Mouse (Mus musculus) forebrain, embryonic 14.5 days (tissue): ENCODE results near the gene C2cd4b. TPM values are rescaled to one million over a fixed set of nuclear protein-coding genes. Genes with fewer than 3 reads are reported as not detected.

Source experiments
- ATAC-seq: fragments of 200-750 bp; cut with Nextera tagmentation; 2 replicates; pipeline ENCODE4 v1.8.0; 2017; ENCODE audit warnings: mild to moderate bottlenecking, moderate library complexity
- DNase-seq: peaks from one replicate; pipeline ENCODE4 v3.0.0-alpha.2; 2015; ENCODE audit warnings: low spot score
- H3K27ac ChIP-seq: fragments of 300-500 bp; sonication (generic); 2 replicates; pipeline ENCODE4 v1.5.1; 2014; ENCODE audit warnings: low read depth, mild to moderate bottlenecking, control low read depth, low read length, moderate library complexity
- H3K27me3 ChIP-seq: fragments of 300-500 bp; sonication (generic); replicated peaks from 2 replicates; pipeline ENCODE4 v1.6.1; 2014; ENCODE audit warnings: low read length, control low read depth, mixed read lengths; ENCODE audit not compliant: control insufficient read depth, insufficient read depth
- H3K36me3 ChIP-seq: fragments of 300-500 bp; sonication (generic); 2 replicates; pipeline ENCODE4 v1.6.1; 2014; ENCODE audit warnings: low read length, control low read depth; ENCODE audit not compliant: control insufficient read depth, insufficient read depth
- H3K4me1 ChIP-seq: fragments of 300-500 bp; sonication (generic); 2 replicates; pipeline ENCODE4 v1.6.1; 2014; ENCODE audit warnings: antibody characterized with exemption, low read length, control low read depth; ENCODE audit not compliant: control insufficient read depth, insufficient read depth
- H3K4me2 ChIP-seq: fragments of 300-500 bp; sonication (generic); 2 replicates; pipeline ENCODE4 v1.6.1; 2014; ENCODE audit warnings: mild to moderate bottlenecking, control low read depth, low read length
- H3K4me3 ChIP-seq: fragments of 300-500 bp; sonication (generic); 2 replicates; pipeline ENCODE4 v1.5.1; 2014; ENCODE audit warnings: low read depth, low read length, control low read depth
- H3K9ac ChIP-seq: fragments of 300-500 bp; sonication (generic); 2 replicates; pipeline ENCODE4 v1.6.1; 2014; ENCODE audit warnings: mild to moderate bottlenecking, low read length, control low read depth, moderate library complexity
- H3K9me3 ChIP-seq: fragments of 300-500 bp; sonication (generic); replicated peaks from 2 replicates; pipeline ENCODE4 v1.6.1; 2016; ENCODE audit warnings: low read length, control low read depth, mixed read lengths; ENCODE audit not compliant: control insufficient read depth
- WGBS: fragments of 180-500 bp; shearing (Covaris S2); extraction: QIAGEN DNeasy Blood & Tissue Kit; methylation state at CpG from one replicate; pipeline ENCODE4 v1.1.7; 2014; 5-methylcytosine and 5-hydroxymethylcytosine counted together
- polyA plus RNA-seq: library from polyadenylated mRNA; unstranded; fragments of >200 nt; fragmentation: Nextera tagmentation; extraction: Ambion mirVana; gene quantifications from 2 replicates; pipeline ENCODE4 v1.2.1, GENCODE M21; 2014

Gene C2cd4b
- polyA plus RNA-seq, 1 experiment from 2014 or later = 0.41 TPM

GRCm38 (mm10) chr9:67783464-67783863 is 24.2 kb downstream of the C2cd4b start:
- H3K27ac ChIP-seq = no peak overlapping the region

GRCm38 (mm10) chr9:67783925-67784324 is 24.7 kb downstream of the C2cd4b start:
- Histone ChIP-seq H3K27ac (no peak overlapping the region), H3K36me3 (no peaks in the 10 kb centered on the region), H3K4me2 (no peak overlapping the region), H3K27me3 (no peaks in the 10 kb centered on the region), H3K9me3 (peaks cover 2% of the 10 kb centered on the region; the same call in 1 of the 2 replicates), H3K9ac (no peak overlapping the region), H3K4me1 (no peaks in the 10 kb centered on the region), H3K4me3 (no peak overlapping the region)
- DNase-seq (no peak), ATAC-seq (no peak)

More at GRCm38 (mm10) chr9:67783464-67783863, 24.2 kb downstream of the C2cd4b start:
- WGBS = 94% methylated on average over 3 of the region's 3 CpGs
- no peak for ATAC-seq
- Histone ChIP-seq H3K4me1 (no peaks in the 10 kb centered on the region), H3K9ac (no peak overlapping the region), H3K27me3 (no peaks in the 10 kb centered on the region), H3K9me3 (peaks cover 2% of the 10 kb centered on the region; the same call in 1 of the 2 replicates), H3K4me3 (no peak overlapping the region), H3K36me3 (no peaks in the 10 kb centered on the region), H3K4me2 (no peak overlapping the region)
- no peak for DNase-seq

GRCm38 (mm10) chr9:67786311-67786710 is 27.1 kb downstream of the C2cd4b start:
- Histone ChIP-seq H3K9me3 (peaks cover 2% of the 10 kb centered on the region; the same call in 1 of the 2 replicates), H3K4me3 (no peak overlapping the region), H3K27ac (no peak overlapping the region), H3K9ac (no peak overlapping the region), H3K4me1 (no peaks in the 10 kb centered on the region), H3K4me2 (no peak overlapping the region), H3K36me3 (no peaks in the 10 kb centered on the region), H3K27me3 (no peaks in the 10 kb centered on the region)
- DNase-seq (no peak), ATAC-seq (no peak)
- WGBS = 90% methylated on average over 7 of the region's 7 CpGs

GRCm38 (mm10) chr9:67787671-67788070 is 28.4 kb downstream of the C2cd4b start:
- Histone ChIP-seq H3K4me1 (no peaks in the 10 kb centered on the region), H3K27ac (no peak overlapping the region), H3K36me3 (no peaks in the 10 kb centered on the region), H3K4me3 (no peak overlapping the region), H3K9ac (no peak overlapping the region), H3K27me3 (no peaks in the 10 kb centered on the region), H3K9me3 (peaks cover 2% of the 10 kb centered on the region; the same call in 1 of the 2 replicates), H3K4me2 (no peak overlapping the region)
- ATAC-seq (no peak), DNase-seq (no peak)
- WGBS = 59% methylated on average over 6 of the region's 6 CpGs

DNA sequence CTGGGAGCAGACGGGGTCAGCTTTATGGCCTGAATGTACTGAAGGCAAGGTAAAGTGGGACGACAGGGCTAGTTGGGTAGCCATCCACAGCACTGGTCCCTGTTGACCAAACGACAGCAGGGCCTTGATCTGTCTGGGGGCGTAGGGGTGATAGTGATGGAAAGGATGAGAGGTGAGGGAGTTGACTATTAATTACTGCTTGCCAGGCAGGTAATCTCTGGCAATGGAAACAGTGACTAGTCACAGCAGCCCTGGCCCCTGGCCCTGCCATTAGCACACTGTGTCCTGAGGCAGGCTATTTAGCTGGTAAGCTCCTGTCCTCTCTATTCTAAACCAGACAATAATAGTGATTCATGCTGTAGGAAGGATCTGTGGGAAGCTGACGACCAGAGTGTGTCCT is 33.2 kb downstream of the C2cd4b start:
- DNase-seq = no peak
- WGBS = 73% methylated on average over 5 of the region's 5 CpGs
- H3K4me2 ChIP-seq = no peak overlapping the region
- ATAC-seq = no peak
- H3K9ac ChIP-seq = no peak overlapping the region
- H3K4me1 ChIP-seq = peaks cover 24% of the 10 kb centered on the region
- no peaks in the 10 kb centered on the region for H3K36me3 ChIP-seq
- no peak overlapping the region for H3K27ac ChIP-seq
- no peak overlapping the region for H3K4me3 ChIP-seq
- no peaks in the 10 kb centered on the region for H3K9me3 ChIP-seq
- no peaks in the 10 kb centered on the region for H3K27me3 ChIP-seq

GRCm38 (mm10) chr9:67793501-67793900 is 34.3 kb downstream of the C2cd4b start:
- Histone ChIP-seq H3K27me3 (no peaks in the 10 kb centered on the region), H3K9ac (no peak overlapping the region), H3K4me3 (no peak overlapping the region), H3K9me3 (no peaks in the 10 kb centered on the region), H3K4me1 (peaks cover 24% of the 10 kb centered on the region), H3K36me3 (no peaks in the 10 kb centered on the region), H3K27ac (no peak overlapping the region), H3K4me2 (no peak overlapping the region)
- DNase-seq (no peak), ATAC-seq (no peak)
- 82% methylated on average over 6 of the region's 6 CpGs for WGBS

DNA sequence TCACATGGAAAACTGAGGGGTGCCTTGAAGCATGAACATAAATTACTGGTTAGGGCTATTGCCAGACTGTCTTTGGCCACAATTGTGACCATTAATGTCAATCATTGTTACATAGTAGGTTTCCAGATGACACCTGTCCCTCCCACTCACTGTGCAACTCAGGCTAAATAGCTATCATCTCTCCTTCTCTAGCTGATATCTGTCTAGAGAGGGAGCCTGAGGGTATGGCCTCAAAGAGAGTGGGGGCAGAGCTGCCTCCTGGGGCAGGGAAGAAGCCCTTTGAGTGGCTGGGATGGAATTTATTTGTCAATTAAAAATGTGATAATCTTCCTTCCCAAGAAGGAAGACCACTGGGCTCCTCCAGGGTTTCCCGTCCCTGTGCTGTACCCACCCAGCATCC is 35.0 kb downstream of the C2cd4b start:
- 82% methylated on average over 1 of the region's 1 CpGs for WGBS
- H3K4me2 ChIP-seq = no peak overlapping the region
- peak overlapping the region; percentile 76; the same call in 1 of the 2 replicates for H3K27ac ChIP-seq
- H3K9me3 ChIP-seq = no peaks in the 10 kb centered on the region
- no peak overlapping the region for H3K4me3 ChIP-seq
- peaks cover 24% of the 10 kb centered on the region for H3K4me1 ChIP-seq
- ATAC-seq = 0 out of 2 replicates have a peak, but pooled peaks have one; percentile 19
- no peaks in the 10 kb centered on the region for H3K36me3 ChIP-seq
- peak; percentile 14 for DNase-seq
- H3K9ac ChIP-seq = no peak overlapping the region
- no peaks in the 10 kb centered on the region for H3K27me3 ChIP-seq

- Histone ChIP-seq H3K9ac (no peak overlapping the region), H3K27me3 (no peaks in the 10 kb centered on the region), H3K9me3 (no peaks in the 10 kb centered on the region), H3K4me3 (no peak overlapping the region), H3K4me1 (peaks cover 24% of the 10 kb centered on the region), H3K27ac (peak overlapping the region; percentile 76), H3K36me3 (no peaks in the 10 kb centered on the region), H3K4me2 (no peak overlapping the region)
- WGBS = 91% methylated on average over 4 of the region's 4 CpGs
- peak; percentile 10 for DNase-seq
- no peak for ATAC-seq
Observed at GRCm38 (mm10) chr9:67794668-67795067, 35.4 kb downstream of the C2cd4b start.

GRCm38 (mm10) chr9:67795205-67795675 is 36.0 kb downstream of the C2cd4b start:
- peak overlapping the region; percentile 76 for H3K27ac ChIP-seq
- peaks cover 24% of the 10 kb centered on the region for H3K4me1 ChIP-seq
- H3K9ac ChIP-seq = 0 out of 2 replicates have a peak overlapping the region, but pooled peaks have one; percentile 25
- no peak overlapping the region for H3K4me3 ChIP-seq
- DNase-seq = peak; percentile 90
- no peaks in the 10 kb centered on the region for H3K27me3 ChIP-seq
- H3K4me2 ChIP-seq = peak overlapping the region; percentile 38
- WGBS = 25% methylated on average over 14 of the region's 14 CpGs
- no peaks in the 10 kb centered on the region for H3K36me3 ChIP-seq
- ATAC-seq = peak; percentile 90
- no peaks in the 10 kb centered on the region for H3K9me3 ChIP-seq
